Mouse (Mus musculus): ENCODE results near the gene Ltb.
"Not testable (repeated sequence)": the region's sequence is repeated elsewhere in the genome, so short reads cannot be mapped to it uniquely, and the experiment has no call there.

The Ltb gene

DNA sequence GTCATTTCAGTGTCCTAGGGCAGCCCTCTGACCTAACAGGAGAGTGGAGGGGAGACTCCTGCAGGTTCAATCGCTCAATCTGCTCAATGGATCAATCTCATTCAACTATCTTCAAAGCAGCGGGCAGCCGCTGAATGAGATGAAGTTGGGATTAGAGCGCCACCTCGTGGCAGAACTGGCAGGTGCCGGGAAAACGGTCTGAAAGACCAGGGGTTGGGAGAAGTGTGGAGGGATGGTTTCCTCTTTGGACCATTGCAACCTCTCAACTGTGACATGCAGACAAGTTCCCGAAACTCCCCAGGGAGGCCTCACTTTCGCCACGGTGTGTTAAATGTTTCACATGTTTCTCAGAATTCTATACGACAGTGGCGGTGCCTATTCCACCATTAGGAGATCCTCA is 37.8 kb downstream of the Ltb start:
- peak; percentile 89 for DNase-seq

DNA sequence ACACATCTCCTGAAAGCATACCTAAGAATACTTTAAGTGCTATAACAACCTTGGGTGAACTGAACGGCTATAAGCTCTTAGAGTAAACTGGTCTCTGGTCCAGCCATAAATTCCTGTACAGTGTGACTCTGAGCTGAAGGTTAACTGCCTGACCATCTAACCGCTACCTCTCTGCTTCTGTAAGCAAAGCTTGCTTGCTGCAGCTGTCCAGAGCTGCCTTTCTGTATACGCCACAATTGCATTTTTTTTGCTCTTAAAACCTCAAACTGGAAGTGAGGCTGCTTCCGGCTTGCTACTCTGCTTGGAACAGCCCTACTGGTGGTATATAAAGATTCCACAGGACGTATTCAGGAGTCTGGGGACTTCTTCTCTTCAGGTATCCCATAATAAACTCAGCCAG is 38.4 kb downstream of the Ltb start:
- DNase-seq, result no peak

DNA sequence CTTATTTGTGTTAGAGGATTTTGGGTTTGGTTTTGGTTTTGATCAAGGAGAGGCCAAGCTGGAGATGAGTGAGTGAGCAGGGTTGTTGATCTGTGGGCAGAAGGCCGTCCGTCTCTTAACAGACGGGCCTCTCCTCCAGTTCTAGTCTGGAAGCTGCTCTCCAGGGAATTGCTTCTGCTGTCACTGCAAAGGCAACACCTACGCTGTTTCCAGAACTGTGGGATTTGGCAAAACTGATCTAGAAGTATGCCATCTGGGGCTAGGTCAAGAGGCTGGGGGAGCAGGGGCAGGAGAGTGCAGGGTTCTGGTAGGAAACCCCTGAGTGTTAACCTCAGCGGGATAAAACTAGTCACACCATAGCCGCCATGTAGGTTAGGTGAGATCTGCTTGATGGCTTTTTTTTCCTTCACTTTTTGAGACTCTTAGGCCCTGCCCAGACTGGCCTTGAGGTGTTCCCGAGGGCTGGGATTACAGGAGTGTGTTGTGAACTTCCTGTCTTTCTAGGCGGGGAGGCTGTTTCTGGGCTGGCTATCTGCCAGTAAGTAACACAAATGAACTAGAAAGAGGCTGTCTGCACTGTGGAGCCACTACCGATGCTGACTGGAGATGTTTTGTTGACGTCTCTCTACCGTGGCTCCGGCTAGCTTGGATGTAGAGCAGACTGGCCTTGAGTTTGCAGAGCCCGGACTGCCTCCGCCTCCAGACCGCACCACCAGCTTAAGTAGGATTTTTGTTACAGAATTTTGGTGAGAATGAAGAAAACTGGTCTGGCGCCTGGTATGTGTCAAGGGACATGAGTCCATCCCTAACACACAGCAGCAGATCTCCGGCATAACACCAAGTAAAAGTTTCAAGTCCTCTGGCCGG is 39.1 kb downstream of the Ltb start, which contains the start of gene Atp6v1g2:
TSS of gene Atp6v1g2 (plus strand) at position 547 of the 867 bp plus-strand sequence.
- no peak for DNase-seq

DNA sequence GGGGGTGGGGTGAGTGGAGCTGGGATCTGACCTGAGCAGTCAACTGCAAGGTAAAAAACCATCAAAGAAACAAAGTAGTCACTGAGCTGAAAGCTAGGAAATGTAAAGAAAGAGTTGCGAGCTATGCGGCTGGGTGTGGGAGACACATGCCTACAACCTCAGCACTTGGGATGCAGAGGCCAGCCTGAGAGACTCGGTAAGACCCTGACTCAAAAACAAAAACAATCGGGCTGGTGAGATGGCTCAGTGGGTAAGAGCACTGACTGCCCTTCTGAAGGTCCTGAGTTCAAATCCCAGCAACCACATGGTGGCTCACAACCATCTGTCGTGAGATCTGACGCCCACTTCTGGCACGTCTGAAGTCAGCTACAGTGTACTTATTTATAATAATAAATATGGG is 39.9 kb downstream of the Ltb start:
- DNase-seq, result not testable (repeated sequence)

DNA sequence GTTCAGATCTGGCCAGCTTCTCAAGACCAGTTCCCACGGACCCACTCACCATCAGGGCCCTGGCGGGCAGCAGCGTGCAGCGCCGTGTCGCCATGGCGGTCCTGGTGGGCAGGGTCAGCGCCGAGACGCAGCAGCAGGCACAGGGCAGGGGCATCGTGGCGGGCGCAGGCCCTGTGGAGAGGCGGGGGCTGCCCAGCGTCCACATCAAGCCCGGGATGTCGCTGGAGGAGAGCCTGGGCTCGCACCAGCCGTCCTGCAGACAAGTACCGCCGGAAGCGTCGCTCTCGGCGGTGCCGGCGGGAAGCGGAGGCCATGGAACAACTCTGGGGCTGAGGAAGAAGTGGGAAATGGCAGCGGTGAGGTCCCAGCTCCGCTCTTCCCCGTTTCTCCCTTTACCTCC is 40.7 kb downstream of the Ltb start:
- peak; percentile 57 for DNase-seq

DNA sequence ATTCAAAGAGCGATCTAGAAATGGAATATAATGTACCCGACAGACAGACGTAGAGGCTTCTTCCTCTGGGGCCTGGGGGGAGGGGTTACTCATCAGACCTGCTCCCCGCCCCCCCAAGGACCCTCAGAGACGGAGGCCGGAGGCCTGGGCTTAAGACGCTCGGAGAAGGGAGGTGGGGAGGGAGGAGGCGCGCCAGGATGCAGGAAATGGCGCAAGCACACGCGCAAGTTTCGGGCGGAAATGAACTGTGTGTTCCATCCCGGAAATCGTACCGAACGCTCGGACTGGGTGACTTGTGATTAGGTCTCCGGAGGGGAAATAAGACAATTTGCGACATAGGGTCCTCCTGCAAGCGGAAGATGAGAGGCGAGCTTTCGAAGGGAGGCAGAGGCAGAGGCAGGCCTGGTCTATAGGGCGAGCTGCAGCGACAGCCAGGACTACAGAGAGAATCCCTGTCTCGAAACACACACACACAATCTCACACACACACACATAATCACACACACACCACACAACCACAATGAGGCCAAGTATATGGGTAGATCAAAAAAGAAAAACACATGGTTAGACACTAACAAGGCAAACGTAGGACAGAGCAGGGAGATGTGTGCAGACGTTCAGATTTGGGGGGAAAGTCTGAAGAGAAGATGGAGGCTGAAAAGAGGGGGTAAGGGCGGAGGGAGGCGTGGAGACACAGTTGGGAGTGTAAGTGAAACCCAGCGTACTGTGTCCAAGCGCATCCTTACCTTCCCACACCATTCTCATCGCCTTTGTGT is 41.6 kb downstream of the Ltb start, which contains the start of gene Nfkbil1:
TSS of gene Nfkbil1 (minus strand) at position 179 of the 776 bp plus-strand sequence.
- peak; percentile 89 for DNase-seq

GRCm38 (mm10) chr17:35236390-35236746 is 42.1 kb downstream of the Ltb start:
- DNase-seq, result peak; percentile 98

DNA sequence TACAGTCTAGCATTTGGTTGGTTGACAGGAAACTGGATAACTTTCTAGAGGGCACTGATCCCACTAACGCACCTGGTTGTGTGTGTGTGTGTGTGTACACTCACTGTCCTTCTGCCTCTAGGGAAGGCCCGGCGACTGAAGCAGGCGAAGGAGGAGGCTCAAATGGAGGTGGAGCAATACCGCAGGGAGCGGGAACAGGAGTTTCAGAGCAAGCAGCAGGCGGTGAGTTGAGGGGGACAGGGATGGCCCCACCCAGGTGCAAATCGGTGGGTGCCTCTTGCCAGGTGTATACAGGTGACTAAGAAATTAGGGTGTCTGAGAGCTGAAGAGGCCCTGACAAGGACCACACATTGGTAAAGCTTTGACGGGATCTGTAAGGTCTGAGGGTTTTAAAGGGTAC is 42.8 kb downstream of the Ltb start:
- no peak for DNase-seq

DNA sequence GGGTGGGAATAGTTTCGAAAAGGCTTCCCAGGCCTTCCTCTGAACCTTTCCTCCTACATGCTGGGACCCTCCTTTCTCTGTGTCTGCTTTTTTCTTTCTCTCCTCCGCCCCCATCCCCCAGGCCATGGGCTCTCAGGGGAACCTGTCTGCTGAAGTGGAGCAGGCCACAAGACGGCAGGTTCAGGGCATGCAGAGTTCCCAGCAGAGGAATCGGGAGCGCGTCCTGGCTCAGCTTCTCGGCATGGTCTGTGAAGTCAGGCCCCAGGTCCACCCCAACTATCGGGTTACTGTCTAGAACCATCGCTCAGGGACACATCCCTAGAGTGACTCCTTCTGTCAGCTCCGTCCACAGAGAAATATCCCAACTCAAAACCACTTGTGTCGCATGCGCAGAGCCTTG is 43.3 kb downstream of the Ltb start:
- no peak for DNase-seq

DNA sequence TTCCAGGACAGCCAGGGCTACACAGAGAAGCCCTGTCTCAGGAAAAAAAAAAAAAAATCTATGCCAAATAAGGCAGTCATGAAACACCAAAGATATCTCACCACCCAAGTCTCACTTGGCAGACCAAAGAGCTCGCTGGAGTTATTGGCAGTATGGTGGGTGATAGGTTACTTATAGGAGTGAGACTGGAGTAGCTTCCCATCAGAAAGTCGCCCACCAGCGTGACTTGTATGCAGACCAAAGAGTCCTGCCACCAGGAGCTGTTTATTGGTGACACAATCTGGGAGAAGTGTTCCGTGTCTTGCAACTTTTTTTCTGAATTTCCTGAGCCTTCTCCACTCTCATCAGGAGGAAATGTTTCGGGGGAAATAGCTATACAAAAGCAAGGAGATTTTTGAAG is 45.5 kb downstream of the Ltb start:
- no peak for DNase-seq

DNA sequence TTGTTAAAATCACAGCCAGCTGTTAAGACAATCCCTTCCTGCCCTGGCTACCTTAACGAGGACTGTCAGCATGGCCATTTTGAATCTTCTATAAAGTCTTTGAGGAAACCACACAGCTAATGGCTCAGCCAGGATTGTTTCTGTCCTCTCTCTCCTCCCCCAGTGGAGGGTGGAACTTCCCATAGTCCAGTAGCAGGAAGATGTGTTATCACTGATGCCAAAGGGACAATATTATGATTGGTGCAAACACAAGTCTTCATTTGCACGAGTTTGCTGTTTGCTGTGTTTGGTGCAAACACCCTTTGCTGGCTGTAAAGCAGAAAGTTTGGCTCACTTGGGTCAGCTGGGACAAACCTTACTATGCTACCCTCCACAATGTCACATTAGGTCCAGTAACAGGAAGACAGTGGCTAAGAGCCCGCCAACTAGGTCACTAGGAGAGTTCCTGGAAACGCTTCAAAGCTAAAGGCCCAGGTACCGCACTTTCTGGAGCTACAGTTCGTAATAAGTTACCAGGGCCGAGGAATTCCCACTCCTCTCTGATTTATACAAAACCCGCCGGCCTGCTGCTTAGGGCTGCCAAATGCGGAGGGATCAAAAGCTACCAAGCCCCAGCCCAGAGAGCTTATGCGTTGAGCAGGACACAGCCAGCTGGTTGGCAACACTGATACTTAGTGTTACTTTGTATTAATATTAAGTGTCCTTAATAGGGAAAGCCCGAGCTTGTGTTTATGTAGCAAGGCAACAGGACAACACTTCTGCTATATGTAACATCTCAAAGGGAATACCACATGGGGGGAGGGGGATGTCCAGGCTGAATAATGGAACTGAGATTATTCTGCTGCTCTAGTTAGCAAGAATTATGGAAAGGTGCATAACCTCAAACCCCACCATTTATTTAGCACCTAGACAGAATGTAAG is 46.4 kb downstream of the Ltb start:
- DNase-seq, result peak; percentile 62

- peak; percentile 97 for DNase-seq
Measured at GRCm38 (mm10) chr17:35241305-35242014, 47.2 kb downstream of the Ltb start, which contains the start of gene Ddx39b. Ddx39b (plus strand) TSS chr17:35241746.

DNA sequence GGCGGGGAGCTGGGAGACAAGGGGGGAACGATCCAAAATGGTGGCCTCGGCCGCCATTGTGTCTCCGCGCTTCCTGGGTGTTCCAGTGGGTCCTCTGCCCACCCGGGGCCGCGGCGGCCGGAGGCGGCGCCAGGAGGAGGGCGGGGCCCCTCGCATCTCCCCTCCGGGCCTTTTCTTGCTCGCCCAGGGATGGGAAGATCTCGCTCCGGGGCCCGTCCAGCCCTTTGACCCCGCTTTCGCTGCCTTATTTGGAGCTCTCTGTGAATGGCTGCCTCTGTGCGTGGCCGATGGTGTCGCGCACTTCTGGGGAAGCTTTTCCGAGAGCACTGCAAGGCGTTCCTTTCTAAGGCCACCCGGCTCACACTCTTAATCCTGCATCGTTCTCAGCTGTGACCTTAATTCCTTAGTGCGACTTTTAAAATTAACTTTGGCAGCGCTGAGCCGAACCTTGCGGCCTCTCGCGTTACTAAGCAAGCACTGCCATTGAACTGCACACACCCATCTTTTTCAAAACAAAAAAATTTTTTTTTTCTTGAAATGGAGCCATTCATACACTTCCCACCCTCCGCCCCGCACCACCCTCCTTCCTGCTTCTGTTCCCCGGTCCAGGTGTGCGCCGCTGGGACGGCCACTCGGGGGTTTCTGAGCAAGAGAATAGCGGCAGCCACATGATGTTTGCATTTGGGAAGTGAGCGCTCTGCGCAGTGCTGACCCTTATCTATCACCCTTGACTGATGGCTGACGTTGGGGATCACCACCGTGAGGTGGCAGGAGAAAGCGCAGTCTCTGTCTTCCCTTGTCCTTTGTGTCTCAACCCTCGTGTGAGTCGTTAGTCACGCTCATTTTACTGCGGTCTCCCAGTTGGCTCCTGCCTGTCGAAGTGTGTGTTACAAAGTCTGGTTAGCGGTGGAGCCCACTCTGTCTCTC is 48.0 kb downstream of the Ltb start:
- peak; percentile 55 for DNase-seq

DNA sequence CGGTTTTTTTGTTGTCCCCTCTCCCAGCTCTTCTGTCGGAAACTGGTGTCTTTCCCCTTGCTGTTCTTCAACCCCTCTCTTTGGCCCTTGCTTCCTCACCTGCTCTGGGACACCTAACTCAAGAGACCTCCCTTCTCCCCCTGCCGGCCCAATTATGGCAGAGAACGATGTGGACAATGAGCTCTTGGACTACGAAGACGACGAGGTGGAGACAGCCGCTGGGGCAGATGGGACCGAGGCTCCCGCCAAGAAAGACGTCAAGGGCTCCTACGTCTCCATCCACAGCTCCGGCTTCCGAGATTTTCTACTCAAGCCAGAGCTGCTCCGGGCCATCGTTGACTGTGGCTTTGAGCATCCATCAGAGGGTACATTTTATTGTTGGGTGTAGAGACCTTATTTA is 48.8 kb downstream of the Ltb start:
- DNase-seq, result peak; percentile 51

DNA sequence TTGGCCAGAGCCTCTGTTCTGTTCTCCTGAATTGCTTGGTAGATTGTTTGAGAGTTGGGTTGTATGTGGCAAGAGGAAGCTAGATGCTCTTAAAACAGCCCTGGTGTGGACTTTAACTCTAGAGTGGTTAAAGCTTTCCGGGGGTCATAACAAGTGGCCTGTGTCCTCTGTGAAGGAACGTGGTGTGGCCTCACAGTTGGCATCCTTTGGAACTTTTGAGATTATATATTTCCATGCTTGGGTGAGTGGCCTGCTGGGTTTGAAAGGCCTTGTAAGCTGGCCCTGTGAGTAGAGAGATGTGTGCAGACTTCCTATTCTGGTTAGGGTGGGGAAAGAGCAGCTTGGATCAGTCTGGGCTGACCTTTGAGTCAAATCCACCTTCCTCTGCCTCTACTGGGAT is 50.8 kb downstream of the Ltb start:
- no peak for DNase-seq
